Mouse (Mus musculus): ENCODE results near the gene Prepl.

The Prepl gene

DNA sequence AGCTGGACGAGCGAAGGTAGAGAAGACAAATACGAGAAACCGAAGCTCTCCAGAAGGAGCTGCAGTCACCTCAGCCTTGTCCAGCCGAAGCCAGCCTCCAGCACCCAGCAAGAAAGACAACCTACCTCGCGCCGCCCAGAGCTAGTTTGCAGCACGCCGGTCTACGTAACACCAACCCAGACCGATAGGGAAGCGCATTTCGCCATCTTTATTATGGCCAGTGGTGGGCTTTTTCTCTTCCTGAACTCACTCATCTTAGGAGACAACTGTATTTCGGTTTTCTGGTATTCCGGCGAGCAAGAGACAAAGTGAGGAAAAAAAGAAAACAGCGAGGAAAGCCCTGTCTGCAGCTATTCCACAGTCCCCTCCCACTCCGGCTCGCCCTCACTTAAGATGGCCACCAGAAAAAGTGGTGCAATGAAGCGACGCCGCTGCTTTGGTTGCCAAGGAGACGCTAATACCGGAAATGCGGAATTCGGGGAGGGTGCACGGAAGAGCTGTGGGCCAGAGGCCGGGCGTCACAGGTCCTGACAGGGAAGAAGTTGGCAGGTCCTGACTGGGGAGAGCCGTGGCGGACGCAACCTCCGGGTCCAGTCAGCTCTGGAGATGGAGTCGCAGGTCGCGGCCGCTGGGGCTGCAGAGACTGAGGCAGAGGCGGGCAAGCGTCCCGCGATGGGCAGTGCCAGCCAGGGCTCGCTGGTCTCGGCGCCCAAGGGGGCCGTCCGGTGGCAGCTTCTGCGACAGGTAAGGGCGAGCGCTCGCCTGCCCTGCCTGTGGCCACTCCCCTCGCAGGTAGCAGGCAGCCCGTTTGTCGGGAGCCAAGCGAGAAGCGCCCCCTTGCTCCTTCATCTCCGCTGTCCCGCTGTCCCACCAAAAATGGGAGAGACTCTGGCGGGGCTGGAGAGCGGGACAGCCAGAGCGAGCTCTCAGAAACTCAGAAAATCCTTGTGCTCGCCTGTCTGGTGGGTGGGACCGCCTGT is at the start of gene Prepl, which contains the start of gene Camkmt:
Gene Prepl (minus strand): TSS at position 122 of the 980 bp plus-strand sequence.
Gene Camkmt (plus strand): TSS at position 433 of the 980 bp plus-strand sequence.
- DNase-seq (ENCODE audit: low spot score in 2 of 2): peak; percentile 91 to 93

DNA sequence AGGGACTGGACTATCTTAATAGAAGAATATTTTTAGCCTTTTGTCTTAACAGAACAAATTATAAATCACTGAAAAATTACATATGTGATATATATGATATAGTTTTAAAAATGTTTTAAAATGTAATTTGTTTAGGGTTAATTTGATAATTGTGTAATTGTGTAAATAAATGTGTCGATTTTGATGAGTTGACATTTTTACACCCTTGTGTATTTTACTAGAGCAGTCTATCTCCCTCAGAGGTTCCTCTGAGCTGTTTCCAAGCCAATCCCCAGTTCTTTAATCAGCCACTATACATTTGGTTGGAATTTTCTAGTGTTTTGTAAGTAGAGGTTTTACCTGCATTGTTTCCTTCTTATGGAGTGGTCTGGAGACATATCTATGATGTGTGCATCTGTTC is 48.4 kb upstream of the Prepl start:
- DNase-seq (ENCODE audit: low spot score in 2 of 2): no peak

- DNase-seq (ENCODE audit: low spot score in 2 of 2): peak in 1 of 2 experiments; percentile 48
Observed at GRCm38 (mm10) chr17:85116643-85117042, 26.6 kb upstream of the Prepl start.

- DNase-seq (ENCODE audit: low spot score in 2 of 2): no peak
Observed at GRCm38 (mm10) chr17:85113441-85113840, 23.4 kb upstream of the Prepl start.

DNA sequence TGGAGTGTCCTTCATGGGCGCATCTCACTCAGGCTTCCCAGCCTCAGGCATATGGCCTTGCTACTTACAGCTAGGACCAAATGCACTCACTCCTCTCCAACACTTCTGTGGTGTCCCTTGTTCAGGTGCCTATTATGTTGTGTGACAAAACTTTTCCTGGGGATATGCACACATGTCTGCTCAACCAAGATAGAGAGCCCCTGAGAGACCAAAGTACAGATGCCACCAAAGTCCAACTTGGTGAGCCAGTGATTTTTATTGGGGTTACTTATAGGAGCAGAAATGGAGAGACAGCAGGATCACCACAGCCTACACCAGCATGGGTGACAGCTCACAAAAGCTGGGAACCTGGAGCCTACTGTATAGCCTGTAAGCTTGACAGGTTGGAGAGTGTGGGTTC is 20.6 kb upstream of the Prepl start:
- DNase-seq (ENCODE audit: low spot score in 2 of 2): no peak

DNA sequence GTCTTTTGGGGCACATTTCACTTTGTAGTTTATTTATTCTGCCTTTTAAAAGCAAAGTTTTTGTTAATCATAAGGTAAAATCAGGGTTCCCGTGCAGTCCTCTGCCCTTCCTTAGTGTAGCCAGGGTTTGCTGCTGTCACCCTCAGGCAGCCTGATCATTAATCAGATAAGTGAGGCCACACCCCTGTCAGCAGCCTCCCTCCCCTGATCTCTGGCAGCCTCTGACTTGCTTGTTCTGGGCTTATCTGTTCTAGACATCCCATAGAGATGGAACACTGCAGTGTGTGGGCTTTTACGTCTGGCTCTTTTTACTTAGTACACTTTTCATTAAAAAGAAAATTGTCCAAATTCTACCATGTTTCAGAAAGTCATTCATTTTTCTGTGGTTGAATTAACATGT is 13.3 kb upstream of the Prepl start:
- DNase-seq (ENCODE audit: low spot score in 2 of 2): no peak

DNA sequence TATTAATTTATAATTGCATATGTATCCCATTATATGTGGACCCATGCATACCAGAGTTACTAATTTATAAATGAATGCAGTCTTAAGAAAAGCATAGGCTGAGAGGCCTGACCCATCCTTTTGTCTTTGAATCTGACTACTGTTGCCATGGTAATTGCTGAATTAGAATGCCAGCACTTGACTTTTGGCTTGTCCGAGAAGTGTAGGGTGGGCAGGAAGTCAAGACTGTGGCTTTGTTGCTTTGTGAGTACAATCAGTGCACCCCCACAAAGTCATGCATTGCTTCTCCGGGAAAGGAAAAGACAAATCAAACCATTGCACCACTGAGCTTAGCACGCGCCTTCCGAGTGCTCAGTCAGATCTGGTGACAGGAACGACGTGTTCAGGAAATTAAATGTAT is 11.7 kb upstream of the Prepl start:
- no peak for DNase-seq (ENCODE audit: low spot score in 2 of 2)

GRCm38 (mm10) chr17:85100232-85100631 is 10.2 kb upstream of the Prepl start:
- DNase-seq (ENCODE audit: low spot score in 2 of 2): no peak

DNA sequence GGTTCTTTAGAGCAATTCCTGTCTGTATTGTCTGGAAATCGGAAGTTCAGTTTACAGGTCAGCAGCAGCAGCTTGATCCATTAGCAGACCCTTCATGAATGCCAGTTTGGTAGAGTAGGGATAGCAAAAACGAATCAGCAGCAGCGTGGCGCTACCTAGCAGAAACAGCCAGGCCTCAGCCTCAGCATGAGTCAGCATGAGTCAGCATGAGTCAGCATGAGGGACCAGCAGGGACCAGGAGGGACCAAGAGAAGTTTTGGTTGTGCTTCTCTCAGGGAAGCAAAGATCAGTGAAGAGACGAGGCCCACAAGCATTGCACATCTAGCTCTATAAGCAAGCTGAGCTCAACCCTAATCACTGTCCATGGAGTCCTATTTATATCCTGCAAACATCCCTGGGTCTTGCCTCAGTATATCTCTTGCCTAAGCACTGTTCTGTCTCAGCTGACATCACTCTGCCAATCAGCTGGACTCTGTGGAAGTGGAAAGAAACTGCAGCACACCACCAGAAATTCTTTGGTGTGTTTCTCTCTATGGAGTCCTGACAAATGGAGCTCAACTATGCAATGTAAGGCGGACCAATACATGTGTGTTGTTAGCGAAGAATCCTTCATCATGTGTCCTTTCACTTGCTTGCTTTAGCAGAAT is 8.8 kb upstream of the Prepl start:
- no peak for DNase-seq (ENCODE audit: low spot score in 2 of 2)

GRCm38 (mm10) chr17:85096396-85096795 is 6.4 kb upstream of the Prepl start:
- no peak for DNase-seq (ENCODE audit: low spot score in 2 of 2)

DNA sequence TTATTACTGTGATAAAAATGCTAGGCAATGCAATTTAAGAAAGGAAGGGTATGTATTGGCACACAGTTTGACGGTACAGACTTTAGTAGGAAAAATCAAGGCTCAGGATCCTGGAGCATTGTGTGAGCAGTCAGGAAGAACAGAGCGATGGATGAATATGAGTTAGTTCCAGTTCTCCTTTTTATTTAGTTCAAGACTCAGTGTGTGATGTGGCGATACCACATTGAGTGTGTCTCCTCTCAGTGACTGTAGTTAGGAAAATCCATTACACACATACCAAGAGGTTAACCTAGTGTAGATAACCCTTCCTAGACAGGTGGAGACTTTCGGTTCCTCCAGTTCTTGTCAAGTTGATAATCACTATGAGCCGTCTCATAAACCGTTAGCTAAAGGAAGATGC is 1.7 kb upstream of the Prepl start:
- no peak for DNase-seq (ENCODE audit: low spot score in 2 of 2)

DNA sequence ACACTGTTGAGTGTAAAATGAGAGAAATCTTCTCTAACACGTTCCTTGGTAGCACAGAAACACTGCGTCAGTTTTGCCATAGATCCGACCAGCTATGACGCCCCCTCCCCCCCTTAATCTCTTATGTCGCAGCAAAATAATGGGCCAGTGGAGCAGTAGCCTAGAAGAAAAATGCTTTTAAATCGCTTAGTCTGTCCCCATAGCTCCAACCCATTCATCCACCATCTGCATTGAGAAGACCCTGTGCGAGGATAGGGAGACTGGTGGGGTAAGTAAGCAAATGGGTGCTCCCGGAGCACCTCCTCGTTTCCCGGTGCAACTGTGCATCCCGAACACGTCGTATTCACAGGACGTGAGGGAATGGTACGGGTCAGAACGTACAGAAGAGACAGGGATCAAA is 420 bp downstream of the Prepl start:
- peak in 1 of 2 experiments; percentile 9 for DNase-seq (ENCODE audit: low spot score in 2 of 2)

DNA sequence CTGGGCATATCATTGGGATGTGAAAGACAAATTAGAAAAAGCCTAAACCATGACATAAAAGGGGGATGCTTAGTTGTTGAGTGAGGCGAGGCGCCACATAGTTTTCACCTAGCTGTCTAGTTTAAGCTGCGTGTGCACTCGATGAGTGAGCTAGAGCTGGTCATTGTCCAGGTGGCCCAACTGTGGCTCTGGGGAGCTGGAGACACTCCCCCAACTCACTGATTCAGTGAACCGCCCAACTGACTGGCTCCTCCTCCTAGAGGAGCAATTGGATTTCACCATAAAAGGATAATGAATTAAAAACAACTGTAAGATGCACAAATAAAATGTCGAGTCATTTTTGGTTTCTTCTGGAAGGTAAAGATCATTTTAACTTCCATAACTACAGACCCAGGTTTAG is 1.0 kb downstream of the Prepl start:
- no peak for DNase-seq (ENCODE audit: low spot score in 2 of 2)

- no peak for DNase-seq (ENCODE audit: low spot score in 2 of 2)
Observed at GRCm38 (mm10) chr17:85088401-85088800, 1.6 kb downstream of the Prepl start.

DNA sequence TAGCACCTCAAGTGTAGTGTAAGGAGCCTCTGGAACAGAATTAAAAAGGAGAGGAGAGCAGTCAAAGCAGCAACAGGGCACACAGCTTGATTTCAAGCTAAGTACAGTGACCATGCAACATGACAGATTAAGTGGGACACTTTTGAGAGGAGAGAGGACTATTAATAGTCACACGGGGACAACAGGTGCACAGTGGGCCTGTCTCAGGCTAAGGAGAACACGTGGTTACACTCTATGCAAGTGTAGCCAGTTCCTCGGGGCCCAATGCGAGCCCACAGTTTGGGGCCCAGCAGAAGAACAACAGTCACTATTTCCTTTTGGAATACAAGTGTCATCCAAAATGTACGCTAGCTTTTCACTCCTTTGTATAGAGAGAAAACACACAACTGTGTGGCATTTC is 2.5 kb downstream of the Prepl start:
- no peak for DNase-seq (ENCODE audit: low spot score in 2 of 2)

GRCm38 (mm10) chr17:85086501-85086900 is 3.5 kb downstream of the Prepl start:
- no peak for DNase-seq (ENCODE audit: low spot score in 2 of 2)

GRCm38 (mm10) chr17:85085335-85085734 is 4.7 kb downstream of the Prepl start:
- DNase-seq (ENCODE audit: low spot score in 2 of 2): no peak

DNA sequence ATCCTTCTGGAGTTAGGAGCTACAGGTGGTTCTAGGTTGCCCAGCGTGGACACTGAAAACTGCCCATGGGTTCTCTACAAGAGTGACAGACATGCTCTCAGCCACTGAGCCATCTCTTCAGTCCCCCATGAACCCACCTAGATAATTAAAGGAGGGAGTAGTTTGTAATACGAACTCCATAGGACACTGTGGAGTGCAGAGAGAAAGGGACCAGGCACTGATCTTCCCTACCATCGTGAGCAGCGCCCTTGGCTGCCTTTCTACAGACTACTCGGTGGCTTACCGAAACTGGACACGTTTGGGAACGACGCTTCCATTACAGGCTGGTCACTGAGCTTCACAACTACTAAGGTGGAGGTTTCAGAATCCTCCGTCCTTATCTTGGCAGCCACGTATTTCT is 9.3 kb downstream of the Prepl start:
- no peak for DNase-seq (ENCODE audit: low spot score in 2 of 2)

DNA sequence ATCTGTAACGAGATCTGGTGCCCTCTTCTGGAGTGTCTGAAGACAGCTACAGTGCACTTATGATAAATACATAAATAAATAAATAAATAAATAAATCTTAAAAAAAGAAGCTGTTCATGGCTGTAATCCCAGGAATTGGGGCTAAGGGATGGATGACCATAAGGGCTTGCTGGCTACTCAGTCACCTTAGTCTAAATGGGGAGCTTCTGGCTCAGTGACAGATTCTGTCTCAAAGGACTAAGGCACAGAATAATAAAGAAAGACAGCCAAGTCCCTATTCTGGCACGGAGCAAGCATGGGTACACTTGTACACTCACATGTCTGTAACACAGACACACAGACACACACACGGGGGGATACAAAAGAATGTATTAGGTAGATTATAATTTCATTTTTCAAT is 10.8 kb downstream of the Prepl start:
- no peak for DNase-seq (ENCODE audit: low spot score in 2 of 2)

DNA sequence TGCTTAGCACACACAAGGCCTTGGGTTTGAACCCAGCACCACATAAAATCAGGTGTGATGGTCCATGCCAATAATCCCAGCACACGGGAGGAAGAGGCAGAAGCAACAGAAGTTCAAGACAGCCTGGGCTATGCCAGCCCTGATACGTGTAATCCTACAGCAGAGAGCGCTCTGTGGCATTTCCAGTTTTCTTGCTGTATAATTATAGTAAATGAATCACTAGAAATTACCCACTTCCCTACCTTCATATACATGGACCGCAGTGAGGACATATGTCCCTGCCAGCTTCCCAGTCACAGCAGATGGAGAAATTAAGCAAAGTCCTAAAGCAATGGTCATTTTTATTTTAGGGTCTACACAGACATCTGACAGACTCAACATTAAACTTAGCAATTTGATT is 16.0 kb downstream of the Prepl start:
- no peak for DNase-seq (ENCODE audit: low spot score in 2 of 2)

GRCm38 (mm10) chr17:85073214-85073613 is 16.8 kb downstream of the Prepl start:
- no peak for DNase-seq (ENCODE audit: low spot score in 2 of 2)

DNA sequence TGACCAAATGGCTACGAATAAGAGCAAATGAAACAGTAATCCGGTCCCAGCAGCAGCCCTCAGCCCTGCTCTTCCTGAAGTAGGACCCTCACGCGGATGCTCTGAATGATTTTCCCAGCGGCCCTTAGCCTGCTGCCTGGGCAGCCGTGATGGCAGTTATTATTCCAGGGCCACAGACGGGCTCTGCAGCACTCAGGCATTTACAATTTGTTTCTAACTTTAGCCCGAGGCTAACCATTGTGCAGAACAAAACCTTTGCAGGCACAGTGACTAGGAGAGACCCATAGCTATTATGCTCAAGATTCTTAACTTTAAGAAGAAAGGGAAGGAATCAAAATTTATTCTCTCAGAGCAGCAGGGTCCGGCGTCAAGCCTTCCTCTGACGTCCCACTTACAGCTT is 17.7 kb downstream of the Prepl start:
- DNase-seq (ENCODE audit: low spot score in 2 of 2): no peak

Measured in thymus, postnatal 10 days (tissue).